In genomic region chr11:94369981-94370380, GRCm38 (mm10) we compare ENCODE assay signal across 27 mouse cellular contexts. TPM values are rescaled to one million over a fixed set of nuclear protein-coding genes. Genes with fewer than 3 reads are reported as not detected.
A peak's percentile ranks its signal among the peaks of the same experiment; 100 is the strongest.
DNase-seq lines count a peak whose midpoint lies in the region; ATAC-seq and TF ChIP-seq lines count a peak whose summit lies in the region.
"Had no signal": no experiment of that assay in that cellular context is flagged by ENCODE, and none has a peak within 500 bp of the region (broad histone marks: within the 10 kb centered on the region; RNA-seq: fewer than 3 reads in every experiment).

No protein-coding gene starts in this region.

- no peak overlapping the region for H3K4me2 ChIP-seq in stomach, embryonic 16.5 days (ENCODE audit: low read depth, low read length)
- no peak overlapping the region for H3K4me2 ChIP-seq in stomach, postnatal 0 days (replicated peaks; ENCODE audit: low read depth)
- H3K4me2 ChIP-seq in heart, embryonic 11.5 days = no peak overlapping the region
- H3K4me2 ChIP-seq: embryonic facial prominence, embryonic 12.5 days; heart, embryonic 15.5 days; neural tube, embryonic 15.5 days had no signal

- H3K27me3 ChIP-seq in stomach, embryonic 16.5 days (ENCODE audit: control insufficient read depth, insufficient read depth, low read length) = no peaks in the 10 kb centered on the region
- no peaks in the 10 kb centered on the region for H3K27me3 ChIP-seq in stomach, postnatal 0 days (ENCODE audit: control insufficient read depth, insufficient read depth, low read length)
- H3K27me3 ChIP-seq in MEL (ENCODE audit: control insufficient read depth in 1 of 2, insufficient read depth in 2 of 2, low read length in 2 of 2) = no peaks in the 10 kb centered on the region
- H3K27me3 ChIP-seq in small intestine, adult 2 months (ENCODE audit: control insufficient read depth, insufficient read depth, low read length) = no peaks in the 10 kb centered on the region
- H3K27me3 ChIP-seq in heart, embryonic 11.5 days (ENCODE audit: control insufficient read depth, insufficient read depth, low read length) = peaks cover 15% of the 10 kb centered on the region
- H3K27me3 ChIP-seq: embryonic facial prominence, embryonic 12.5 days; neural tube, embryonic 15.5 days had no signal

- no peak for TF ChIP-seq POLR2A in MEL (IDR thresholded peaks at IDR 0.05; ENCODE audit: control insufficient read depth in 1 of 2, insufficient read depth in 1 of 2, low read depth in 1 of 2, low read length in 2 of 2, poor library complexity in 1 of 2)
- no peak for TF ChIP-seq POLR2A in bone marrow macrophage, adult 2 months (IDR thresholded peaks at IDR 0.05; ENCODE audit: borderline replicate concordance, low read depth, low read length)
- TF ChIP-seq POLR2A in small intestine, adult 2 months (IDR thresholded peaks at IDR 0.05; ENCODE audit: low read depth, low read length) = no peak

- 0 out of 2 replicates have a peak, but pooled peaks cover 3% of the 10 kb centered on the region for H3K9me3 ChIP-seq in stomach, embryonic 16.5 days (replicated peaks; ENCODE audit: control insufficient read depth, low read length)
- no peaks in the 10 kb centered on the region for H3K9me3 ChIP-seq in stomach, postnatal 0 days (ENCODE audit: control insufficient read depth, low read length)
- no peaks in the 10 kb centered on the region for H3K9me3 ChIP-seq in MEL (replicated peaks; ENCODE audit: insufficient read depth, low read length)
- no peaks in the 10 kb centered on the region for H3K9me3 ChIP-seq in heart, embryonic 11.5 days (replicated peaks; ENCODE audit: control insufficient read depth, low read length)
- H3K9me3 ChIP-seq: embryonic facial prominence, embryonic 12.5 days; heart, embryonic 15.5 days; neural tube, embryonic 15.5 days had no signal

- TF ChIP-seq CTCF in stomach, postnatal 0 days (IDR thresholded peaks at IDR 0.05; ENCODE audit: low read depth) = no peak
- no peak for TF ChIP-seq CTCF in MEL (IDR thresholded peaks at IDR 0.05 in 2 of 3, conservative IDR thresholded peaks at IDR 0.05 in 1 of 3; ENCODE audit: control insufficient read depth in 1 of 3, insufficient read depth in 1 of 3, low read depth in 2 of 3, low read length in 3 of 3, poor library complexity in 1 of 3, severe bottlenecking in 1 of 3)
- TF ChIP-seq CTCF in bone marrow macrophage, adult 2 months (IDR thresholded peaks at IDR 0.05; ENCODE audit: low read depth, low read length) = no peak
- TF ChIP-seq CTCF in small intestine, adult 2 months (IDR thresholded peaks at IDR 0.05; ENCODE audit: extremely low read depth, insufficient read length, insufficient replicate concordance, low read depth, low read length) = no peak

- no peak for DNase-seq in stomach, postnatal 0 days (ENCODE audit: low spot score)
- peak; percentile 74 for DNase-seq in MEL (ENCODE audit: low read depth, low spot score)
- DNase-seq in urinary bladder, adult 2 months (ENCODE audit: low spot score) = no peak
- no peak for DNase-seq in cerebellum, postnatal 14 days
- DNase-seq: adrenal gland, postnatal 10 days; cerebellum, adult 2 months; cerebellum, postnatal 36 days; gastrocnemius, postnatal 14 days; kidney, adult 2 months; kidney, postnatal 36 days; lung, postnatal 4 days; midbrain, embryonic 14.5 days; retina, postnatal 1 day; right cerebral cortex, postnatal 14 days; spleen, adult 18-20 months; thymus, adult 2 months; thymus, postnatal 36 days had no signal

- no peaks in the 10 kb centered on the region for H3K79me2 ChIP-seq in MEL (ENCODE audit: control insufficient read depth, insufficient read depth, low read length, poor library complexity)

- peaks cover 13% of the 10 kb centered on the region for H3K4me1 ChIP-seq in stomach, embryonic 16.5 days (ENCODE audit: control insufficient read depth, insufficient read depth, low read length)
- no peaks in the 10 kb centered on the region; the same call in 1 of the 2 replicates for H3K4me1 ChIP-seq in stomach, postnatal 0 days (replicated peaks; ENCODE audit: control insufficient read depth, insufficient read depth)
- peaks cover 14 to 23% of the 10 kb centered on the region in 2 experiments for H3K4me1 ChIP-seq in MEL (ENCODE audit: control insufficient read depth in 1 of 2, insufficient read depth in 2 of 2, low read length in 2 of 2)
- H3K4me1 ChIP-seq in bone marrow macrophage, adult 2 months (ENCODE audit: control insufficient read depth, insufficient read depth, low read length) = peaks cover 21% of the 10 kb centered on the region
- peaks cover 37% of the 10 kb centered on the region; the same call in 1 of the 2 replicates for H3K4me1 ChIP-seq in small intestine, adult 2 months (ENCODE audit: control insufficient read depth, insufficient read depth, insufficient read length, low read length)
- 0 out of 2 replicates have a peak, but pooled peaks cover 7% of the 10 kb centered on the region for H3K4me1 ChIP-seq in heart, embryonic 11.5 days (ENCODE audit: control insufficient read depth, insufficient read depth, low read length)
- H3K4me1 ChIP-seq: embryonic facial prominence, embryonic 12.5 days; heart, embryonic 15.5 days; neural tube, embryonic 15.5 days had no signal

- TF ChIP-seq EP300 in stomach, postnatal 0 days (optimal IDR thresholded peaks at IDR 0.05) = no peak
- TF ChIP-seq EP300 in MEL (IDR thresholded peaks at IDR 0.05; ENCODE audit: low read depth in 1 of 2, low read length in 2 of 2) = peak; percentile 62 to 71

- peak overlapping the region; percentile 59; the same call in 1 of the 2 replicates for H3K27ac ChIP-seq in stomach, embryonic 16.5 days (ENCODE audit: low read length)
- no peak overlapping the region for H3K27ac ChIP-seq in stomach, postnatal 0 days (replicated peaks)
- H3K27ac ChIP-seq in MEL (ENCODE audit: control insufficient read depth, low read depth, low read length) = peak overlapping the region; percentile 66
- peak overlapping the region; percentile 59; the same call in 1 of the 2 replicates for H3K27ac ChIP-seq in bone marrow macrophage, adult 2 months (ENCODE audit: insufficient read depth, low read depth, low read length)
- H3K27ac ChIP-seq in small intestine, adult 2 months (ENCODE audit: insufficient read depth, low read depth, low read length) = peak overlapping the region; percentile 79; the same call in 1 of the 2 replicates
- H3K27ac ChIP-seq in heart, embryonic 11.5 days (ENCODE audit: low read depth, low read length) = no peak overlapping the region
- H3K27ac ChIP-seq: embryonic facial prominence, embryonic 12.5 days; heart, embryonic 15.5 days; hindbrain, postnatal 0 days; neural tube, embryonic 15.5 days had no signal

- WGBS in stomach, embryonic 16.5 days = 68% methylated on average over 6 of the region's 6 CpGs
- 67% methylated on average over 6 of the region's 6 CpGs for WGBS in stomach, postnatal 0 days
- WGBS in small intestine, adult 2 months = 84% methylated on average over 6 of the region's 6 CpGs
- 71% methylated on average over 6 of the region's 6 CpGs for WGBS in heart, embryonic 11.5 days (ENCODE audit: insufficient replicate concordance)

- no peak overlapping the region for H3K9ac ChIP-seq in stomach, embryonic 16.5 days (ENCODE audit: low read length)
- H3K9ac ChIP-seq in stomach, postnatal 0 days (ENCODE audit: low read length) = no peak overlapping the region; the same call in 1 of the 2 replicates
- peak overlapping the region; percentile 42 for H3K9ac ChIP-seq in MEL (ENCODE audit: control insufficient read depth, low read depth, low read length, poor library complexity, severe bottlenecking)
- H3K9ac ChIP-seq in heart, embryonic 11.5 days (ENCODE audit: low read depth, low read length) = no peak overlapping the region
- H3K9ac ChIP-seq: embryonic facial prominence, embryonic 12.5 days; heart, embryonic 15.5 days; neural tube, embryonic 15.5 days had no signal

- H3K4me3 ChIP-seq in stomach, embryonic 16.5 days (replicated peaks; ENCODE audit: low read length) = no peak overlapping the region
- H3K4me3 ChIP-seq in stomach, postnatal 0 days (ENCODE audit: low read depth, low read length) = no peak overlapping the region
- peak overlapping the region; percentile 0 to 38; a peak in 2 of 4 replicates for H3K4me3 ChIP-seq in MEL (ENCODE audit: control insufficient read depth in 1 of 2, insufficient read depth in 1 of 2, low read depth in 2 of 2, low read length in 2 of 2)
- no peak overlapping the region for H3K4me3 ChIP-seq in bone marrow macrophage, adult 2 months (ENCODE audit: insufficient read depth, low read length)
- no peak overlapping the region for H3K4me3 ChIP-seq in small intestine, adult 2 months (ENCODE audit: low read depth, low read length)
- no peak overlapping the region for H3K4me3 ChIP-seq in heart, embryonic 11.5 days (ENCODE audit: low read depth, low read length)
- H3K4me3 ChIP-seq: embryonic facial prominence, embryonic 12.5 days; heart, embryonic 15.5 days; neural tube, embryonic 15.5 days had no signal

- no peak for TF ChIP-seq RAD21 in MEL (IDR thresholded peaks at IDR 0.05; ENCODE audit: low read depth, low read length)

- H3K36me3 ChIP-seq in stomach, embryonic 16.5 days (ENCODE audit: control insufficient read depth, insufficient read depth, low read length) = no peaks in the 10 kb centered on the region; the same call in 1 of the 2 replicates
- H3K36me3 ChIP-seq in stomach, postnatal 0 days (ENCODE audit: control insufficient read depth, insufficient read depth, low read length) = no peaks in the 10 kb centered on the region
- peaks cover 0 to 17% of the 10 kb centered on the region in 2 experiments; a peak in 2 of 4 replicates for H3K36me3 ChIP-seq in MEL (ENCODE audit: control insufficient read depth in 1 of 2, insufficient read depth in 2 of 2, low read length in 2 of 2)
- H3K36me3 ChIP-seq in small intestine, adult 2 months (ENCODE audit: control insufficient read depth, insufficient read depth, low read length) = peaks cover 13% of the 10 kb centered on the region
- H3K36me3 ChIP-seq in heart, embryonic 11.5 days (ENCODE audit: control insufficient read depth, insufficient read depth, low read length) = no peaks in the 10 kb centered on the region
- H3K36me3 ChIP-seq: embryonic facial prominence, embryonic 12.5 days; heart, embryonic 15.5 days; neural tube, embryonic 15.5 days had no signal

- no peak for ATAC-seq in stomach, embryonic 16.5 days (ENCODE audit: insufficient read depth, low FRiP score)
- ATAC-seq in stomach, postnatal 0 days (ENCODE audit: low FRiP score, low TSS enrichment) = no peak
- no peak for ATAC-seq in heart, embryonic 11.5 days (replicated peaks; ENCODE audit: insufficient number of reproducible peaks, low FRiP score, low TSS enrichment)
- ATAC-seq: forebrain, embryonic 14.5 days; hindbrain, postnatal 0 days had no signal

RNA-seq across cellular contexts. Expression of gene Abcc3, which starts 22.8 kb away (rescaled TPM):
- 11.4 and 16.4 TPM in 2 replicates for polyA plus RNA-seq in stomach, embryonic 16.5 days (2015; fragmentation: Nextera tagmentation; extraction: Ambion mirVana)
- 25.3 and 31.4 TPM in 2 replicates for polyA plus RNA-seq in stomach, postnatal 0 days (2015; fragmentation: Nextera tagmentation; extraction: Ambion mirVana)
- total RNA-seq in MEL (2012; rRNA removed) = 0.13 and 0.27 TPM in 2 replicates
- polyA plus RNA-seq in MEL (2012; ENCODE audit: insufficient read depth in 1 of 2, insufficient read length in 2 of 2, low read depth in 1 of 2, low replicate concordance in 2 of 2, missing spikeins in 1 of 2) = under 1 TPM in 1 of 2 experiments, not detected in 1; 0.29 TPM
- 57.3 and 58.9 TPM in 2 replicates for polyA plus RNA-seq in bone marrow macrophage, adult 2 months (2012; ENCODE audit: insufficient read depth, insufficient read length, missing spikeins)
- 42.4 and 188 TPM in 2 replicates for polyA plus RNA-seq in small intestine, adult 2 months (2012; rRNA removed)
- 84.7 and 95.3 TPM in 2 replicates for polyA plus RNA-seq in urinary bladder, adult 2 months (2012; rRNA removed)
- 0.34 and 0.96 TPM in 2 replicates for polyA plus RNA-seq in heart, embryonic 11.5 days (2014; fragmentation: Nextera tagmentation; extraction: Ambion mirVana)
- total RNA-seq: megakaryocyte-erythroid progenitor cell, adult 5-6 weeks had no signal

RNA-seq across cellular contexts. Expression of gene Ankrd40, which starts 42.2 kb away (rescaled TPM):
- 11.0 and 11.1 TPM in 2 replicates for polyA plus RNA-seq in stomach, embryonic 16.5 days (2015; fragmentation: Nextera tagmentation; extraction: Ambion mirVana)
- polyA plus RNA-seq in stomach, postnatal 0 days (2015; fragmentation: Nextera tagmentation; extraction: Ambion mirVana) = 14.8 and 15.6 TPM in 2 replicates
- 37.1 and 39.4 TPM in 2 replicates for total RNA-seq in MEL (2012; rRNA removed)
- polyA plus RNA-seq in MEL (2012; ENCODE audit: insufficient read depth in 1 of 2, insufficient read length in 2 of 2, low read depth in 1 of 2, low replicate concordance in 2 of 2, missing spikeins in 1 of 2) = 10 to 100 TPM in 1 of 2 experiments, not detected in 1; 60.0 TPM
- 43.9 and 47.6 TPM in 2 replicates for polyA plus RNA-seq in bone marrow macrophage, adult 2 months (2012; ENCODE audit: insufficient read depth, insufficient read length, missing spikeins)
- 41.6 and 73.2 TPM in 2 replicates for polyA plus RNA-seq in small intestine, adult 2 months (2012; rRNA removed)
- 65.6 and 75.4 TPM in 2 replicates for polyA plus RNA-seq in urinary bladder, adult 2 months (2012; rRNA removed)
- polyA plus RNA-seq in heart, embryonic 11.5 days (2014; fragmentation: Nextera tagmentation; extraction: Ambion mirVana) = 34.3 and 34.9 TPM in 2 replicates

RNA-seq across cellular contexts. Expression of gene Luc7l3, which starts 48.2 kb away (rescaled TPM):
- 96.7 and 112 TPM in 2 replicates for polyA plus RNA-seq in stomach, embryonic 16.5 days (2015; fragmentation: Nextera tagmentation; extraction: Ambion mirVana)
- polyA plus RNA-seq in stomach, postnatal 0 days (2015; fragmentation: Nextera tagmentation; extraction: Ambion mirVana) = 50.0 and 51.2 TPM in 2 replicates
- total RNA-seq in MEL (2012; rRNA removed) = 47.3 and 52.3 TPM in 2 replicates
- 10 to 100 TPM; 54.7 to 90.5 TPM for polyA plus RNA-seq in MEL (2012; ENCODE audit: insufficient read depth in 1 of 2, insufficient read length in 2 of 2, low read depth in 1 of 2, low replicate concordance in 2 of 2, missing spikeins in 1 of 2)
- 146 and 206 TPM in 2 replicates for polyA plus RNA-seq in bone marrow macrophage, adult 2 months (2012; ENCODE audit: insufficient read depth, insufficient read length, missing spikeins)
- 0.74 and 1.4 TPM in 2 replicates for polyA plus RNA-seq in small intestine, adult 2 months (2012; rRNA removed)
- 84.6 and 102 TPM in 2 replicates for polyA plus RNA-seq in urinary bladder, adult 2 months (2012; rRNA removed)
- 77.9 and 79.4 TPM in 2 replicates for polyA plus RNA-seq in heart, embryonic 11.5 days (2014; fragmentation: Nextera tagmentation; extraction: Ambion mirVana)

Comparison
In these comparisons a context has a peak if more than half of its experiments do, and no peak if none do; other contexts are left out.
1. H3K27ac ChIP-seq: peak in stomach, embryonic 16.5 days (single experiment), MEL (single experiment), bone marrow macrophage, adult 2 months (single experiment) and small intestine, adult 2 months (single experiment); none in stomach, postnatal 0 days (single experiment) and heart, embryonic 11.5 days (single experiment).
2. H3K4me3 ChIP-seq: peak in MEL (2 of 2); none in stomach, embryonic 16.5 days (single experiment), stomach, postnatal 0 days (single experiment), bone marrow macrophage, adult 2 months (single experiment), small intestine, adult 2 months (single experiment) and heart, embryonic 11.5 days (single experiment).
3. RNA of gene Luc7l3, which starts 48.2 kb away (polyA plus RNA-seq): 146 to 206 TPM in bone marrow macrophage, adult 2 months, 96.7 to 112 TPM in stomach, embryonic 16.5 days, 84.6 to 102 TPM in urinary bladder, adult 2 months, 54.7 to 90.5 TPM in MEL, 77.9 to 79.4 TPM in heart, embryonic 11.5 days and 50.0 to 51.2 TPM in stomach, postnatal 0 days; 0.74 to 1.4 TPM in small intestine, adult 2 months; every median in the first group is over 10 times any median in the second.